Mouse (Mus musculus): ENCODE measurements at regions not wholly inside any gene's neighbourhood (a gene's known extent, or its start where the extent isn't known, plus 50 kb on each side); places are given as distances from the start of the nearest gene placed in this dataset.
A peak's percentile ranks its signal among the peaks of the same experiment; 100 is the strongest.

GRCm38 (mm10) chr12:14415543-14416181 is 263.8 kb upstream of the Fam84a start:
- no peak for DNase-seq

GRCm38 (mm10) chr12:14411102-14411501 is 259.2 kb upstream of the Fam84a start:
- DNase-seq, result no peak

GRCm38 (mm10) chr12:14405796-14406195 is 253.9 kb upstream of the Fam84a start:
- no peak for DNase-seq

GRCm38 (mm10) chr12:14376211-14376610 is 224.4 kb upstream of the Fam84a start:
- no peak for DNase-seq

GRCm38 (mm10) chr12:14338244-14338799 is 186.5 kb upstream of the Fam84a start:
- DNase-seq, result no peak

GRCm38 (mm10) chr12:14337813-14338212 is 186.0 kb upstream of the Fam84a start:
- no peak for DNase-seq

GRCm38 (mm10) chr12:14318693-14319092 is 166.8 kb upstream of the Fam84a start:
- DNase-seq, result no peak

GRCm38 (mm10) chr12:14316392-14316791 is 164.5 kb upstream of the Fam84a start:
- no peak for DNase-seq

GRCm38 (mm10) chr12:14315780-14316179 is 163.9 kb upstream of the Fam84a start:
- peak; percentile 18 to 35 for DNase-seq

- DNase-seq, result no peak
These were observed 150.6 kb upstream of the Fam84a start for GRCm38 (mm10) chr12:14302366-14302930.

GRCm38 (mm10) chr12:14301676-14302365 is 150.0 kb upstream of the Fam84a start:
- no peak for DNase-seq

- DNase-seq, result no peak
These were observed 140.2 kb upstream of the Fam84a start for GRCm38 (mm10) chr12:14292083-14292482.

GRCm38 (mm10) chr12:14287657-14288056 is 135.8 kb upstream of the Fam84a start:
- no peak for DNase-seq

- DNase-seq, result no peak
These were observed 134.8 kb upstream of the Fam84a start for GRCm38 (mm10) chr12:14286676-14287075.

GRCm38 (mm10) chr12:14285870-14286535 is 134.1 kb upstream of the Fam84a start:
- no peak for DNase-seq

- DNase-seq, result no peak
These were observed 131.3 kb upstream of the Fam84a start for GRCm38 (mm10) chr12:14283106-14283692.

GRCm38 (mm10) chr12:14275265-14275664 is 123.4 kb upstream of the Fam84a start:
- DNase-seq, result no peak

GRCm38 (mm10) chr12:14274796-14275195 is 122.9 kb upstream of the Fam84a start:
- DNase-seq, result no peak

- no peak for DNase-seq
These were observed 119.4 kb upstream of the Fam84a start for GRCm38 (mm10) chr12:14271216-14271615.

GRCm38 (mm10) chr12:14261102-14261501 is 109.2 kb upstream of the Fam84a start:
- no peak for DNase-seq

- no peak for DNase-seq
These were observed 108.4 kb upstream of the Fam84a start for GRCm38 (mm10) chr12:14260288-14260687.

GRCm38 (mm10) chr12:14253336-14253735 is 101.5 kb upstream of the Fam84a start:
- no peak for DNase-seq

GRCm38 (mm10) chr12:14250124-14250523 is 98.3 kb upstream of the Fam84a start:
- DNase-seq, result no peak
